Mouse (Mus musculus) ES-E14 (cell line): ENCODE results near the gene Grm1. TPM values are rescaled to one million over a fixed set of nuclear protein-coding genes. Genes with fewer than 3 reads are reported as not detected.

Experiments
- DNase-seq: peaks from one replicate; pipeline ENCODE4 v3.0.0-alpha.2; 2013; ENCODE audit warnings: low read depth, low spot score
- H3K27ac ChIP-seq: 2 replicates; pipeline ENCODE4 v1.5.1; 2012; ENCODE audit warnings: low read depth, mild to moderate bottlenecking, low read length, moderate library complexity, mixed read lengths; ENCODE audit not compliant: poor library complexity, insufficient read depth, severe bottlenecking
- H3K36me3 ChIP-seq: 2 replicates; pipeline ENCODE4 v1.6.1; 2012; ENCODE audit warnings: mild to moderate bottlenecking, low read length, moderate library complexity, mixed read lengths; ENCODE audit not compliant: control insufficient read depth, poor library complexity, insufficient read depth, severe bottlenecking
- H3K4me1 ChIP-seq, 2 experiments: fragments of 150-350 bp in 1 of 2; sonication (generic) in 1 of 2; 2 replicates each; pipeline ENCODE4 v1.6.1; 2012; ENCODE audit warnings: low read length in 2 of 2, mild to moderate bottlenecking in 1 of 2, mixed read lengths in 1 of 2; ENCODE audit not compliant: control insufficient read depth in 2 of 2, insufficient read depth in 2 of 2, poor library complexity in 1 of 2
- H3K4me3 ChIP-seq, 2 experiments: fragments of 150-350 bp in 1 of 2; sonication (generic) in 1 of 2; 2 replicates each; pipeline ENCODE4 v1.5.1; 2012; ENCODE audit warnings: low read length in 2 of 2, low read depth in 1 of 2, mild to moderate bottlenecking in 1 of 2, mixed read lengths in 1 of 2; ENCODE audit not compliant: insufficient read depth in 1 of 2, poor library complexity in 1 of 2, severe bottlenecking in 1 of 2
- H3K9ac ChIP-seq: 2 replicates; pipeline ENCODE4 v1.6.1; 2012; ENCODE audit warnings: low read depth, mild to moderate bottlenecking, low read length, mixed read lengths; ENCODE audit not compliant: poor library complexity, insufficient read depth, severe bottlenecking
- H3K9me3 ChIP-seq: fragments of 150-350 bp; sonication (generic); 2 replicates; pipeline ENCODE4 v1.6.1; 2012; ENCODE audit warnings: low read depth, mild to moderate bottlenecking, low read length; ENCODE audit not compliant: control insufficient read depth, insufficient read depth
- CHD2 ChIP-seq: IDR thresholded peaks from 2 replicates; pipeline ENCODE4 v1.6.1; 2014; ENCODE audit warnings: mild to moderate bottlenecking, low read depth, low read length, inconsistent platforms
- HCFC1 ChIP-seq: IDR thresholded peaks from 2 replicates; pipeline ENCODE4 v1.6.1; 2012; ENCODE audit warnings: low read length, inconsistent platforms, borderline replicate concordance; ENCODE audit not compliant: insufficient read depth
- MAFK ChIP-seq: IDR thresholded peaks from 2 replicates; pipeline ENCODE4 v1.6.1; 2014; ENCODE audit warnings: mild to moderate bottlenecking, low read depth, low read length, inconsistent platforms; ENCODE audit not compliant: insufficient read depth
- ZC3H11A ChIP-seq: IDR thresholded peaks from 2 replicates; pipeline ENCODE4 v1.6.1; 2012; ENCODE audit warnings: low read depth, mild to moderate bottlenecking, inconsistent platforms, low read length, borderline replicate concordance
- ZNF384 ChIP-seq: IDR thresholded peaks from 2 replicates; pipeline ENCODE4 v1.6.1; 2012; ENCODE audit warnings: low read depth, low read length, inconsistent platforms
- in situ Hi-C, 2 experiments: fragments of 600-800 bp; cut with MboI; formaldehyde crosslinking; loops; one replicate each; pipeline ENCODE4 v1.15.1; 2025; ENCODE audit warnings: low sequenced_read_pairs in 2 of 2, inconsistent platforms in 1 of 2; ENCODE audit not compliant: unreplicated experiment in 2 of 2
- total RNA-seq: library from RNA; depleted of rRNA; stranded (reverse); fragments of 300-350 nt; gene quantifications from 2 replicates; pipeline ENCODE4 v1.2.3, GENCODE M21; 2012

Grm1 gene
- total RNA-seq, 1 experiment, result not detected

GRCm38 (mm10) chr10:10996766-10997165 lies 85.4 kb downstream of the Grm1 start:
- H3K4me3 ChIP-seq, result no peak overlapping the region
- H3K9ac ChIP-seq, result no peak overlapping the region
- no peak overlapping the region; the same call in 1 of the 2 replicates for H3K27ac ChIP-seq
- in situ Hi-C loops, result no loop called here
- TF ChIP-seq CHD2 (no peak), MAFK (no peak), ZNF384 (no peak), ZC3H11A (no peak), HCFC1 (no peak)
- H3K9me3 ChIP-seq, result no peaks in the 10 kb centered on the region
- H3K36me3 ChIP-seq, result no peaks in the 10 kb centered on the region
- DNase-seq, result peak; percentile 39
- peaks cover 0 to 5% of the 10 kb centered on the region in 2 experiments; a peak in 2 of 4 replicates for H3K4me1 ChIP-seq

GRCm38 (mm10) chr10:10991708-10992107 lies 90.4 kb downstream of the Grm1 start:
- no peaks in the 10 kb centered on the region for H3K9me3 ChIP-seq
- H3K27ac ChIP-seq, result no peak overlapping the region
- H3K9ac ChIP-seq, result no peak overlapping the region
- TF ChIP-seq MAFK (no peak), CHD2 (no peak), ZNF384 (no peak), HCFC1 (no peak), ZC3H11A (no peak)
- no peaks in the 10 kb centered on the region for H3K4me1 ChIP-seq
- no peaks in the 10 kb centered on the region for H3K36me3 ChIP-seq
- no peak overlapping the region for H3K4me3 ChIP-seq
- in situ Hi-C loops, result no loop called here
- peak; percentile 28 for DNase-seq

GRCm38 (mm10) chr10:10971311-10971710 lies 110.8 kb downstream of the Grm1 start:
- Histone ChIP-seq H3K9ac (no peak overlapping the region), H3K36me3 (no peaks in the 10 kb centered on the region), H3K4me1 (no peaks in the 10 kb centered on the region), H3K4me3 (no peak overlapping the region), H3K27ac (no peak overlapping the region), H3K9me3 (no peaks in the 10 kb centered on the region)
- TF ChIP-seq HCFC1, result no peak
- TF ChIP-seq CHD2, result no peak
- TF ChIP-seq ZC3H11A, result no peak
- no peak for TF ChIP-seq MAFK
- no peak for TF ChIP-seq ZNF384
- in situ Hi-C loops, result no loop called here
- DNase-seq, result no peak

- DNase-seq, result no peak
- no peaks in the 10 kb centered on the region for H3K9me3 ChIP-seq
- no peak overlapping the region for H3K9ac ChIP-seq
- in situ Hi-C loops, result no loop called here
- H3K27ac ChIP-seq, result no peak overlapping the region
- H3K36me3 ChIP-seq, result no peaks in the 10 kb centered on the region
- no peak overlapping the region for H3K4me3 ChIP-seq
- no peaks in the 10 kb centered on the region for H3K4me1 ChIP-seq
- TF ChIP-seq HCFC1 (no peak), CHD2 (no peak), MAFK (no peak), ZNF384 (no peak), ZC3H11A (no peak)
Measured at GRCm38 (mm10) chr10:10964490-10965150, 117.5 kb downstream of the Grm1 start.

GRCm38 (mm10) chr10:10950557-10950956 lies 131.6 kb downstream of the Grm1 start:
- no peak for DNase-seq
- Histone ChIP-seq H3K9ac (no peak overlapping the region), H3K27ac (no peak overlapping the region), H3K4me1 (no peaks in the 10 kb centered on the region), H3K9me3 (no peaks in the 10 kb centered on the region), H3K36me3 (no peaks in the 10 kb centered on the region), H3K4me3 (no peak overlapping the region)
- no peak for TF ChIP-seq ZNF384
- in situ Hi-C loops, result no loop called here
